Mouse (Mus musculus) E14TG2a.4 (cell line): Measurements from ENCODE around the gene Crtc3.
A peak's percentile ranks its signal among the peaks of the same experiment; 100 is the strongest.

ENCODE experiments used
- CTCF ChIP-seq: conservative IDR thresholded peaks from 2 replicates; pipeline ENCODE4 v1.5.1; 2014; ENCODE audit warnings: low read length
- NANOG ChIP-seq: IDR thresholded peaks from 2 replicates; pipeline ENCODE4 v1.6.1; 2014; ENCODE audit warnings: borderline replicate concordance, low read length, mixed read lengths
- POU5F1 ChIP-seq: IDR thresholded peaks from 2 replicates; pipeline ENCODE4 v1.6.1; 2014; ENCODE audit warnings: low read length, borderline replicate concordance

- TF ChIP-seq CTCF, result 0 out of 2 replicates have a peak, but pooled peaks have one; percentile 3
- no peak for TF ChIP-seq NANOG
- no peak for TF ChIP-seq POU5F1
Observed at GRCm38 (mm10) chr7:80556166-80556565, 132.5 kb downstream of the Crtc3 start.
